Mouse (Mus musculus) midbrain, embryonic 16.5 days (tissue): Measurements from ENCODE around the gene Mcf2l. TPM values are rescaled to one million over a fixed set of nuclear protein-coding genes. Genes with fewer than 3 reads are reported as not detected.

Experiments used
- ATAC-seq: fragments of 200-750 bp; cut with Nextera tagmentation; 2 replicates; pipeline ENCODE4 v1.8.0; 2017; ENCODE audit warnings: moderate TSS enrichment
- H3K27ac ChIP-seq: fragments of 300-500 bp; sonication (generic); 2 replicates; pipeline ENCODE4 v1.5.1; 2014; ENCODE audit warnings: mild to moderate bottlenecking, low read length, mixed read lengths
- H3K27me3 ChIP-seq: fragments of 300-500 bp; sonication (generic); 2 replicates; pipeline ENCODE4 v1.6.1; 2014; ENCODE audit warnings: low read depth, low read length, mixed read lengths; ENCODE audit not compliant: control insufficient read depth, insufficient read depth
- H3K36me3 ChIP-seq: fragments of 300-500 bp; sonication (generic); 2 replicates; pipeline ENCODE4 v1.6.1; 2014; ENCODE audit warnings: mild to moderate bottlenecking, low read length, moderate library complexity, mixed read lengths; ENCODE audit not compliant: control insufficient read depth, insufficient read depth
- H3K4me1 ChIP-seq: fragments of 300-500 bp; sonication (generic); 2 replicates; pipeline ENCODE4 v1.6.1; 2014; ENCODE audit warnings: mild to moderate bottlenecking, low read length, mixed read lengths; ENCODE audit not compliant: control insufficient read depth, insufficient read depth
- H3K4me2 ChIP-seq: fragments of 300-500 bp; sonication (generic); 2 replicates; pipeline ENCODE4 v1.6.1; 2014; ENCODE audit warnings: mild to moderate bottlenecking, low read length, mixed read lengths
- H3K4me3 ChIP-seq: fragments of 300-500 bp; sonication (generic); 2 replicates; pipeline ENCODE4 v1.5.1; 2014; ENCODE audit warnings: low read depth, mild to moderate bottlenecking, low read length, moderate library complexity, mixed read lengths
- H3K9ac ChIP-seq: fragments of 300-500 bp; sonication (generic); 2 replicates; pipeline ENCODE4 v1.6.1; 2014; ENCODE audit warnings: low read depth, low read length, mixed read lengths
- H3K9me3 ChIP-seq: fragments of 300-500 bp; sonication (generic); replicated peaks from 2 replicates; pipeline ENCODE4 v1.6.1; 2014; ENCODE audit warnings: mild to moderate bottlenecking, low read length, mixed read lengths; ENCODE audit not compliant: control insufficient read depth, poor library complexity, severe bottlenecking
- WGBS: fragments of 180-500 bp; shearing (Covaris S2); extraction: QIAGEN DNeasy Blood & Tissue Kit; methylation state at CpG from one replicate; pipeline ENCODE4 v1.1.7; 2014; 5-methylcytosine and 5-hydroxymethylcytosine counted together
- polyA plus RNA-seq: library from polyadenylated mRNA; unstranded; fragments of >200 nt; fragmentation: Nextera tagmentation; extraction: Ambion mirVana; gene quantifications from 2 replicates; pipeline ENCODE4 v1.2.1, GENCODE M21; 2015

Gene Mcf2l
- polyA plus RNA-seq, 1 experiment from 2014 or later: 190 TPM

DNA sequence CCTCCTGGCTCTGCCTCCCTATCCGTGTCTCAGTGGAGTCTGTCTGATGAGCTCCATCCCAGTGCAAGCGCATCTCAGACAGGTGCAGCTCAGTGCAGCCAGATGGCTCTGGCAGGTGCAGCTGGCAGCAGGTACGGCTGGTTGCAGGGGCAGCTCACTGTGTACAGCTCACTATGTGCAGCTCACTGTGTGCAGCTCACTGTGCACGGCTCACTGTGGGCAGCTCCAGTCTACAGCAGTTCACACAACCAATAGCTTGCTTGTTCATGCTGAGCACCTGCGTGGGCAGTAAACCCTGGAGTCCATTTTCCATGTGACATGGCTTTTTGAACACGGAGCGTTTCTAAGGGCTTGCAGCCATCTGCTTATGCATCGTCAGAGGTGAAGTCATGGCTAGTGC, 54.4 kb downstream of the Mcf2l start:
- no peak for ATAC-seq
- peaks cover 3% of the 10 kb centered on the region; the same call in 1 of the 2 replicates for H3K4me1 ChIP-seq
- no peaks in the 10 kb centered on the region for H3K9me3 ChIP-seq
- H3K4me3 ChIP-seq: no peak overlapping the region
- WGBS: 89% methylated on average over 8 of the region's 8 CpGs
- no peak overlapping the region for H3K27ac ChIP-seq
- peak overlapping the region; percentile 4; the same call in 1 of the 2 replicates for H3K4me2 ChIP-seq
- no peak overlapping the region for H3K9ac ChIP-seq
- H3K36me3 ChIP-seq: no peaks in the 10 kb centered on the region
- no peaks in the 10 kb centered on the region for H3K27me3 ChIP-seq

DNA sequence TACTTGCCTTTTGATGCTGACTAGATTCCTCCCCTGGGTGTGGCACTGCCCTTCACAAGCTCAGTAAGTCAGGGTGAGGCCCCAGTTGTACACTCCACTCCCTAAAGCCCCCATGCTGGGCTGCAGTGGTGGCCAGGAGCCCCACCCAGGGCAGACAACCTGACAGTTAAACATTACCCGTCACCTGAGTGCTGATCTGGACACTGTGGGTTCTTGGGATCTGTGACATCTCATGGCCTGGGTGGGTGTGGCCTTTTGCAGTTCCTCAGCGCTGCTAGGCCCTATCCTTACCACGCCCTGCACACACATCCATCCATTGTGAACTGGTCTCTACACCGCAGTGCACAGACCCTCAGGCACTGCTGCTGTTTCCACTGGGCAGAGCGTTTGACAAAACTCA, 55.3 kb downstream of the Mcf2l start:
- Histone ChIP-seq H3K4me1 (no peaks in the 10 kb centered on the region; the same call in 1 of the 2 replicates), H3K36me3 (no peaks in the 10 kb centered on the region), H3K9ac (no peak overlapping the region), H3K4me3 (no peak overlapping the region), H3K27me3 (no peaks in the 10 kb centered on the region), H3K9me3 (no peaks in the 10 kb centered on the region), H3K4me2 (no peak overlapping the region), H3K27ac (no peak overlapping the region)
- WGBS: 90% methylated on average over 5 of the region's 5 CpGs
- no peak for ATAC-seq

DNA sequence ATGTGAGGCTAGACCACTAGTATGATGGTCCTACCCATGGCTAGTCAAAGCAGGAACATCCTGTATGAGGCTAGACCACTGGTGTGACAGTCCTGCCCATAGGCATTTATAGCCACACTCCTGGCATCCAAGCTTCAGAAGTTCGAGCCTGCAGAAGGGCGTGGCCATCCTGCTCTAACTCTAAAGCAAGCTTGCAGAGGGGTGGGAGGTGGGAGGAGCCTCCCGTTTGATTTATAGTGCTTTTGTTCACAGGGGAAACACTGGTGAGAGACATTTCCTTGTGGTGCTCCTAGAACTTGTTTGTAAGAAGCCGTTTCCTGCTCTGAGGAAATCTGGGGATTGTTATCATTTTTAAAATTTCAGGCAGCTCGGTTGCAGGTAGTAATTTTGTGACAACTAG, 56.7 kb downstream of the Mcf2l start:
- Histone ChIP-seq H3K9ac (no peak overlapping the region), H3K4me3 (no peak overlapping the region), H3K27me3 (no peaks in the 10 kb centered on the region), H3K4me1 (peaks cover 2% of the 10 kb centered on the region; the same call in 1 of the 2 replicates), H3K27ac (no peak overlapping the region), H3K4me2 (no peak overlapping the region), H3K9me3 (no peaks in the 10 kb centered on the region), H3K36me3 (no peaks in the 10 kb centered on the region)
- ATAC-seq: no peak
- WGBS: 52% methylated on average over 5 of the region's 5 CpGs

DNA sequence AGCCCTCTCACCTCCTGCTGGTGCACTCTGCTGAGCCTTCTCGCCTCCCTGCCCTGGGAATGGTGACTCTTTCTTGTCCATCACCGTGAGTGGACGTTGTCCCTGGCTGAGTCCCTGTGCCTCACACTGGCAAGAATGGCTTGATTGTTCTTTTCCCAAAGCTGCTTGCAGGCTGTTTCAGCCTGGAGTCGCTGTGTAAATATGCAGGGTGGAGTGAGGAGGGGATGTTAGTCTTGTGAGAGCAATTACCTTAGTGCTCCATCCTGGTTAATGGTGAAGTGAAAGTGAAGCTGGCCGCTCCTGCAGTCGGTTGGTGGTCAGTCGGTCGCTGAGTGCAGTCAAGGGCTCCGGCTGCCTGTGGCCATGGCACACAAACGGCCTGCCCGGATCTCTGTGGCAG, 57.8 kb downstream of the Mcf2l start:
- Histone ChIP-seq H3K4me2 (no peak overlapping the region), H3K27me3 (no peaks in the 10 kb centered on the region), H3K27ac (no peak overlapping the region), H3K9ac (no peak overlapping the region), H3K4me3 (no peak overlapping the region), H3K4me1 (peaks cover 2% of the 10 kb centered on the region; the same call in 1 of the 2 replicates), H3K36me3 (no peaks in the 10 kb centered on the region), H3K9me3 (no peaks in the 10 kb centered on the region)
- no peak for ATAC-seq
- 54% methylated on average over 11 of the region's 11 CpGs for WGBS

DNA sequence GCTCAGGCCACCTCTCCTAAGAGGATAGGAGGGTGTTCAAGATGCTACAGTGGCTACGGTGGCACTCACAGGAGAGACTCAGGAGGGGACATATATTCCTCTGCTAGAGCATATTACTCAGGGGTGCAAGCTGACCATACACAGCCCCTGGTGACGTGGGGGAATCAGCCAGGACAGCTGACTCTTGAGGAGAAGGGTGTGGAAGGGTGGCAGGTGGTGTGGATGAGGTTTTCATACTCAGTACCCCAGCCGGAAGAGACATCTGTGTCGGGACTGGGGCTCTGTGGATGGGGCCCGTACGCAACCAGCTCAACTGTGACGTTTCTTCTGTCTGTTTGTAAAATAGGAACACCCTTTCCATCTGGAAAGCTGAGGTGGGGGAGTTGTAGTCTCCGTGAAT, 58.9 kb downstream of the Mcf2l start:
- no peaks in the 10 kb centered on the region for H3K27me3 ChIP-seq
- no peaks in the 10 kb centered on the region for H3K36me3 ChIP-seq
- H3K27ac ChIP-seq: no peak overlapping the region
- no peak for ATAC-seq
- H3K4me1 ChIP-seq: 0 out of 2 replicates have a peak, but pooled peaks cover 2% of the 10 kb centered on the region
- H3K4me2 ChIP-seq: no peak overlapping the region
- no peaks in the 10 kb centered on the region for H3K9me3 ChIP-seq
- H3K4me3 ChIP-seq: no peak overlapping the region
- 91% methylated on average over 8 of the region's 8 CpGs for WGBS
- no peak overlapping the region for H3K9ac ChIP-seq

DNA sequence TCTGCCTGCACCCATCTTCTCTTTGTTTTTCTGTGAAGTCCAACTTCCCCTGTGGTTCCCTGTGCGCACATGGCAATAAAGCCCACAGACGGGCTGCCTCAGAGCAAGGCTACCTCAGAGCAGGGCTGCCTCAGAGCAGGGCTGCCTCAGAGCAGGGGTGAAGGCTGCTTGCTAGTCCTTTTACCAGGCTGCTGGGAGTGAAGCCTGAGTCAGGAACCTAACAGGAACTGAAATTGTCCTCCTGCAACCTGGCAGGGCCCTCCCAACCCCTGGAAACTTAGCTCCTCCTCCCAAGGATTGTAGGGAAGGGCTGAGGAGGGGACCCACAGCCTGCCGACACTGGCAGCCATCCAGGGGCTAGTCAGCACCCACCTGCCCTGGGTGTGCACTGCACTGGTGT, 60.2 kb downstream of the Mcf2l start:
- no peaks in the 10 kb centered on the region for H3K9me3 ChIP-seq
- H3K4me2 ChIP-seq: no peak overlapping the region
- no peak overlapping the region for H3K4me3 ChIP-seq
- 70% methylated on average over 3 of the region's 3 CpGs for WGBS
- no peak overlapping the region for H3K9ac ChIP-seq
- H3K4me1 ChIP-seq: 0 out of 2 replicates have a peak, but pooled peaks cover 2% of the 10 kb centered on the region
- no peaks in the 10 kb centered on the region for H3K27me3 ChIP-seq
- no peak for ATAC-seq
- no peak overlapping the region for H3K27ac ChIP-seq
- 0 out of 2 replicates have a peak, but pooled peaks cover under 1% of the 10 kb centered on the region for H3K36me3 ChIP-seq

DNA sequence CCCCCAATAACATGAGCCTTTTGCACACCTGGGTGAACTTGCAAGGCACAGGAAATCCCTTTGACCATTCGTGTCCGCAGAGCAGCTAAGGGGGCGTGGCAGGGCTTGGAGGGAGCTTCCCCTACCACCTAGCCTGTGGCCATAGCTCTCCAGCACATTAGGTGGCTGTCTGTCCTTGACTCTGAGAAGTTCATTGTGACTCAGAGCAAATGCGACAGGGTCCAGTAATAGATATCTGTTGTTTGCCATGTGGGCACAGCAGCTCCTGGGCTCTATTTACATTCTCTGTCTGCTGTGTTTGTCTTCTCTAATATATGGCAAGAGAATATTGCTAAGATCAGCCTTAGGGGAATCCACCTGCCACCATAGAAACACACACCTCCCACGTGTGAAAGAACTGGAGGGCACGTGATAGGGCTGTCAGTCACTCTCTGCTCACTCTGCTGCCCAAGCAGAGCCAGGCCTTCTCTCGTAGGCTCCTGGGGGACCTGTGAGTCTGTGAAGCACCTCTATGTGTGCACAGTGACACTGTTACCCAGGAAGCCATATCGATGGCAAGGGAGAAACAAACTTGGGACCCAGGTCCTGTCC, 60.9 kb downstream of the Mcf2l start:
- Histone ChIP-seq H3K4me3 (no peak overlapping the region), H3K4me1 (0 out of 2 replicates have a peak, but pooled peaks cover 2% of the 10 kb centered on the region), H3K9ac (no peak overlapping the region), H3K9me3 (no peaks in the 10 kb centered on the region), H3K27me3 (no peaks in the 10 kb centered on the region), H3K4me2 (no peak overlapping the region), H3K27ac (no peak overlapping the region), H3K36me3 (0 out of 2 replicates have a peak, but pooled peaks cover 2% of the 10 kb centered on the region)
- 70% methylated on average over 8 of the region's 8 CpGs for WGBS
- no peak for ATAC-seq

DNA sequence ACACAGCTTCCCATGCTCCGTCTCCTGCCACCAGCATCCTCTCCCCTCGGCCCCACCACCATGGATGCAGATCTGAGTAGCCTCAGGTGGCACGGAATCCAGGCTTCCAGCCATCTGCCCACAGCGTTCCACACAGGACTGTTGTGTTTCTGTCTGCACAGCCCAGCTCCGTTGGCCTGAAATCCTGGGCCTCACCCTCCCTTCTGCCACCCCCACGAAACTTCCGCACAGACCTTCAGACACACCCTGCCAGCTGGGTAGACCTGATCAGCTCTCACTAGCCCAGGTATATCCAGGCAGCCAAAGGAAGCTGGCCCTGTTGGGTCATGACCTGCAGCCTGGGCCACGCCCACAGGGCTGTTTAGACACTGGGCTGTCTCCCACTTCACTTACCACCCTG, 66.9 kb downstream of the Mcf2l start:
- Histone ChIP-seq H3K27me3 (no peaks in the 10 kb centered on the region), H3K27ac (no peak overlapping the region), H3K4me3 (no peak overlapping the region), H3K9ac (no peak overlapping the region), H3K36me3 (0 out of 2 replicates have a peak, but pooled peaks cover 2% of the 10 kb centered on the region), H3K9me3 (no peaks in the 10 kb centered on the region), H3K4me1 (no peaks in the 10 kb centered on the region), H3K4me2 (no peak overlapping the region)
- ATAC-seq: no peak
- WGBS: 83% methylated on average over 8 of the region's 8 CpGs

DNA sequence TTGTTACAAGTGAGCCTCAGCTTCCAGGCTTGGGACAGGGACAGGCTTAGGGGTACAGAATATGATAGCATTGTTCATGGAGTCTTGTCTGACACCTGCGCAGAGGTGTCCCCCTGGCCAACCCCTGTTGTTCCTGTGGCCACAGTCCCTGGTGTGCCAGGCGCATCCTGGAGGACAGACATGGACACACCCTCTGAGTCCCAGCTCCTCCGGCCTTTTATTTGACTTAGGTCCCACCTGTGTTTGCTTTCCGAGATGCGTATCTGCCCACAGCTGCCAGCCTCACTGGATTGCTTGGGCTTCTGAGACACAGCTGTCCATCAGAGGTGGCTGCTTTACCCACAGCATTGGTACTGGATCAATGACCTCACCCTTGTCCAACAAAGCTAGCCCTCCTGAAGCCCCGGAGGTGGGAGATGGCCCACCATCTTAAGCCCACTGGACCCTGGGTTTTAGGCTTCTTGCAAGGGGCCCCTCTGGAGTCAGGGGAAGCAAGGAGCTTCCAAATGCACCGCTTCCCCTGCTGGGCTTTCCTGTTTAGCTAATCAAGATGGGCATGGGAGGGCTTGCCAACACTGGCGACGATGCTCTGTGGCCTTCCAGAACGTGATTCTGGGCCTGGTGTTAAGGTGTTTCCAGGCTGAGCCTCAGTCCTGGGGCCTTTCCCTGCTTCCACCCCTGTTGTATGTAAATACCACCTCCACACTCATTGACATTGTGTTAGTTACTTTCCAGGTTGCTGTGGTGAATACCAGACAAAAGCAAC, 67.7 kb downstream of the Mcf2l start:
- Histone ChIP-seq H3K36me3 (0 out of 2 replicates have a peak, but pooled peaks cover 2% of the 10 kb centered on the region), H3K9me3 (no peaks in the 10 kb centered on the region), H3K27ac (no peak overlapping the region), H3K9ac (no peak overlapping the region), H3K4me2 (no peak overlapping the region), H3K27me3 (no peaks in the 10 kb centered on the region), H3K4me3 (no peak overlapping the region), H3K4me1 (peaks cover under 1% of the 10 kb centered on the region; the same call in 1 of the 2 replicates)
- 81% methylated on average over 10 of the region's 10 CpGs for WGBS
- ATAC-seq: no peak
